Mouse (Mus musculus): ENCODE measurements around the gene Parp2.

GRCm38 (mm10) chr14:50855788-50856187 lies 48.1 kb downstream of the Parp2 start:
- TF ChIP-seq CTCF (IDR thresholded peaks at IDR 0.05) (no peak), EP300 (IDR thresholded peaks at IDR 0.05) (no peak)
